Mouse (Mus musculus) splenic B cell, adult 2 months (primary cell): ENCODE data around the gene Proca1.

ENCODE experiments used
- DNase-seq: peaks from one replicate; pipeline ENCODE4 v3.0.0-alpha.2; 2011; ENCODE audit warnings: low read depth, low spot score
- H3K27me3 ChIP-seq: 2 replicates; pipeline ENCODE4 v1.6.1; 2012; ENCODE audit warnings: mild to moderate bottlenecking, low read length, moderate library complexity, mixed read lengths; ENCODE audit not compliant: control insufficient read depth, poor library complexity, insufficient read depth, severe bottlenecking
- H3K36me3 ChIP-seq: 2 replicates; pipeline ENCODE4 v1.6.1; 2012; ENCODE audit warnings: mild to moderate bottlenecking, low read length, moderate library complexity, mixed read lengths; ENCODE audit not compliant: control insufficient read depth, poor library complexity, insufficient read depth, severe bottlenecking

The Proca1 gene

GRCm38 (mm10) chr11:78209886-78210285 lies 16.7 kb downstream of the Proca1 start:
- no peak for DNase-seq
- no peaks in the 10 kb centered on the region for H3K27me3 ChIP-seq
- peaks cover 15% of the 10 kb centered on the region for H3K36me3 ChIP-seq

DNA sequence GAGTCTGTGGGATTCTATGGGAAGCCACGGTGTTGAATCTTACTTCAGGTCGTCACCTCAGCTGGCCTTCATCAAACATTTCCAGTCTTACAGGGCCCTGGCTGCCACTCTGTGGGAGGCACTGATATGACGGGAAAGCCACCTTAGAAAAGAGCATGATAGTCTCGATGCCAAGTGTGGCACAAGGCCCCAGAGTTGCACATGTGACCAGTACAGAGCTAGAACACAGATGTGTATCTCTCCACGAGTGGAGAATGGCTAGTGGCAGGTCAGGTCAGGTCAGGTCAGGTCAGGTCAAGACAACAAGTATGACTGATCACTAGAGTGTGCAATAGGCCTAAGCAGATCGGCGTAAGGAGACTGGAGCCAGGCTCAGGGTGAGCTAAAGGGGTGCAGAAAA lies 17.4 kb downstream of the Proca1 start:
- Histone ChIP-seq H3K36me3 (peaks cover 18% of the 10 kb centered on the region), H3K27me3 (no peaks in the 10 kb centered on the region)
- DNase-seq = no peak

DNA sequence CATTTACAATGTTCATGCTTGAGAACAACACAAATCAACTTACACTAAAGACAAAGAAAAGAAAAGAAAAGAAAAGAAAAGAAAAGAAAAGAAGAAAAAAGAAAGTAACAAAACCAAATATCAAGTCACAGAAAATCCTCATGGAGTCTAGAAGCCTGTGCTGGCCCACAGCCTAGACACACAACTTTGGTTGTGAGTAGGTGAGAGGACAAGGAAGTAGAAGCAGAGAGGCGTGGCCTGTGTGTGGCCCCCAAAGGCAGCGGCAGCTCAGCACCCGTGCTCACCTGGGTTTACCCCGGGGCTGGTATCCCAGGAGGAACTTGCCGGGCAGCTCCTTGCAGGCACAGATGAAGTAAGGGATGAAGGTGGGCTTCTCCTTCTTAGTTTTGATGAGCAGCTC lies 18.3 kb downstream of the Proca1 start:
- no peak for DNase-seq
- Histone ChIP-seq H3K36me3 (peaks cover 19% of the 10 kb centered on the region), H3K27me3 (no peaks in the 10 kb centered on the region)

DNA sequence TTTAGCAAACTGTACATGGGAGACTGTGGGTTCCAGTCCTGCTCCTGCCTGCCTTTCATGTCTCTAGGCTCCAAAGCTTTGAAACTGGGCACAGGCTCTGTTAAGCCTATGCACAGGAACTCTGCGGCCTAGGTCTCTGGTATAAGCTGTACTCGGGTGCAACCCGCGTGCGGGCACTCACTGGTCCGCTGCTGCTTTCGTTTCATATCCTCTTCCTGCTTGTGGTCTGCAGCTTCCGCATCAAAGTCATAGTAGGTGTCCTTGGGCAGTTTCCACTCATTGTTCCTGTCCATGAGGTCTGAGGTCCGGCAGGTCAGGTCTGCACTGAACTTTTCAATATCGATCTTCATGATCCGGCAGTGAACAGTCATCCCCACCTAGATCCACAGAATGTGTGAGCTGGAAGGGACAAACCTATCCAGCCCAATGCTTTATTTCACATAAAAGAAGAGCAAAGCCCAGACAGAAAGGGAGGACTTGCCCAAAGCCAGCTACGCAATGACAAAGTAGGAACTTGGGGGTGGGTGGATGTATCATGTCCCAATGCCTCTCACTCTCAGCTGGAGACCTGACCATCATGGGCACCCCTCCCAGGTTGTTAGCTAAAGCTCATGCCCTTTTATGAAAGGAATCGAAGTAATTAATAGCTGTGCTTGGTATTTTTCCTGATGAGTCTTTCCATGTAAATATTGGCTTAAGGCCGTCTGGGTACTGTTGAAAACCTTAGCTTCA lies 20.1 kb downstream of the Proca1 start:
- no peaks in the 10 kb centered on the region for H3K27me3 ChIP-seq
- DNase-seq = peak; percentile 65

GRCm38 (mm10) chr11:78215709-78216317 lies 22.6 kb downstream of the Proca1 start:
- peaks cover 9% of the 10 kb centered on the region for H3K36me3 ChIP-seq
- DNase-seq = no peak

More for the DNA sequence above, 20.1 kb downstream of the Proca1 start:
- peaks cover 17% of the 10 kb centered on the region for H3K36me3 ChIP-seq

GRCm38 (mm10) chr11:78223586-78223985 lies 30.4 kb downstream of the Proca1 start:
- Histone ChIP-seq H3K27me3 (no peaks in the 10 kb centered on the region), H3K36me3 (peaks cover 29% of the 10 kb centered on the region)
- DNase-seq = no peak

More at GRCm38 (mm10) chr11:78215709-78216317, 22.6 kb downstream of the Proca1 start:
- no peaks in the 10 kb centered on the region for H3K27me3 ChIP-seq

GRCm38 (mm10) chr11:78231518-78231917 lies 38.3 kb downstream of the Proca1 start:
- no peak for DNase-seq
- H3K36me3 ChIP-seq = peaks cover 17% of the 10 kb centered on the region
- H3K27me3 ChIP-seq = no peaks in the 10 kb centered on the region

- Histone ChIP-seq H3K36me3 (no peaks in the 10 kb centered on the region), H3K27me3 (no peaks in the 10 kb centered on the region)
- no peak for DNase-seq
These were observed 47.1 kb downstream of the Proca1 start for GRCm38 (mm10) chr11:78240193-78240857.

GRCm38 (mm10) chr11:78245261-78245626 lies 52.1 kb downstream of the Proca1 start:
- Histone ChIP-seq H3K27me3 (no peaks in the 10 kb centered on the region), H3K36me3 (no peaks in the 10 kb centered on the region; the same call in 1 of the 2 replicates)
- DNase-seq = no peak

GRCm38 (mm10) chr11:78245627-78246317 lies 52.6 kb downstream of the Proca1 start, which contains the start of the genes Sdf2 and Supt6:
Gene Sdf2 (plus strand): TSS chr11:78245746.
Gene Supt6 (minus strand): TSS chr11:78245987.
- no peaks in the 10 kb centered on the region for H3K27me3 ChIP-seq
- H3K36me3 ChIP-seq = no peaks in the 10 kb centered on the region; the same call in 1 of the 2 replicates
- peak; percentile 87 for DNase-seq

- no peaks in the 10 kb centered on the region; the same call in 1 of the 2 replicates for H3K36me3 ChIP-seq
- DNase-seq = no peak
These were observed 53.3 kb downstream of the Proca1 start for GRCm38 (mm10) chr11:78246318-78247011.

DNA sequence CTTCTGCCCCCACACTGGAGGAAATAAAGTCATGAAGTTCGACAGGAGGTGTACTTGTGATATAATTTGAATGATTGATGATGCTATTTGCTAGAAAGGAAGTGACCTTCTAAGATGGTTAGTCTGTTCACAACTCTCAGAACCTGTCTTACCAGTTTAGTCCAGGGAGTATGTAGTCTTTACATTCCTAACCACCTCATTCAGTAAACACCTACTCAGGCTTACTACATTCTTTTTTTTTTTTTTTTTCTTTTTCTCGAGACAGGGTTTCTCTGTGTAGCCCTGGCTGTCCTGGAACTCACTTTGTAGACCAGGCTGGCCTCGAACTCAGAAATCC lies 53.8 kb downstream of the Proca1 start:
- Histone ChIP-seq H3K27me3 (no peaks in the 10 kb centered on the region), H3K36me3 (peaks cover 2% of the 10 kb centered on the region)
- DNase-seq = peak; percentile 19

More at GRCm38 (mm10) chr11:78246318-78247011, 53.3 kb downstream of the Proca1 start:
- no peaks in the 10 kb centered on the region for H3K27me3 ChIP-seq

DNA sequence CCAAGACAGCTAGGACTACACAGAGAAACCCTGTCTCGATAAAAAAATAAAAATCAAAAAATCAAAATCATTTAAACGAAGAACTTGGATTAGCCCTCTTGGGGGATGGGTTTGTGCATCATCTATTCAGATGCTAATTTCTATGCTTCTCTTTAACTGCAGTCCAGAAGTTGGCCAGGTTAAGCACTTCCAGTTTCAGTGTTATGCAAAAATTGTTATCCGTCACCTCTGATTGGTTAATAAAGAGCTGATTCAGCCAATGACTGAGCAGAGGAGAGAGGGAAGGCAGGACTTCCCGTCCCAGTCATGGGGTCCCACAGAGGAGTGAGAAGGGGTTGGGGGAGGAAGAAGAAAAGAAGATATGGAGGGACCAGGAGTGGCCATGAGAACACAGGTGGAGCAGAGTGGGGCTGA lies 54.5 kb downstream of the Proca1 start:
- H3K27me3 ChIP-seq = no peaks in the 10 kb centered on the region
- DNase-seq = peak; percentile 51
- peaks cover 4% of the 10 kb centered on the region for H3K36me3 ChIP-seq
